Mouse (Mus musculus): Measurements from ENCODE around the gene Edc4. TPM values are rescaled to one million over a fixed set of nuclear protein-coding genes. Genes with fewer than 3 reads are reported as not detected.

Gene Edc4
- polyA plus RNA-seq, 1 experiment from 2014 or later = 49.7 TPM

- Histone ChIP-seq H3K4me2 (replicated peaks; ENCODE audit: low read depth, low read length) (no peak overlapping the region), H3K9me3 (ENCODE audit: control insufficient read depth, low read length) (no peaks in the 10 kb centered on the region), H3K27ac (ENCODE audit: low read depth, low read length) (no peak overlapping the region), H3K36me3 (ENCODE audit: control insufficient read depth, insufficient read depth, low read length) (no peaks in the 10 kb centered on the region; the same call in 1 of the 2 replicates), H3K9ac (ENCODE audit: low read depth, low read length) (no peak overlapping the region), H3K27me3 (ENCODE audit: control insufficient read depth, insufficient read depth, low read length) (no peaks in the 10 kb centered on the region), H3K4me1 (ENCODE audit: control insufficient read depth, insufficient read depth, low read length) (0 out of 2 replicates have a peak, but pooled peaks cover 3% of the 10 kb centered on the region), H3K4me3 (ENCODE audit: low read length) (no peak overlapping the region)
- WGBS = 87% methylated on average over 9 of the region's 9 CpGs
- no peak for ATAC-seq (ENCODE audit: low FRiP score, low TSS enrichment)
Observed at GRCm38 (mm10) chr8:105897801-105898480, 17.3 kb downstream of the Edc4 start.

- ATAC-seq (ENCODE audit: low FRiP score, low TSS enrichment) = peak; percentile 93
- under 1% methylated on average over 61 of the region's 68 CpGs for WGBS
- peak within 1 kb of the TSS; percentile 95 for H3K4me3 ChIP-seq (ENCODE audit: low read length)
- peak within 1 kb of the TSS; percentile 75 for H3K4me2 ChIP-seq (replicated peaks; ENCODE audit: low read depth, low read length)
- H3K27me3 ChIP-seq (ENCODE audit: control insufficient read depth, insufficient read depth, low read length) = no peaks in the 10 kb centered on the region
- H3K4me1 ChIP-seq (ENCODE audit: control insufficient read depth, insufficient read depth, low read length) = 0 out of 2 replicates have a peak, but pooled peaks cover 3% of the 10 kb centered on the region
- peak within 1 kb of the TSS; percentile 88 for H3K27ac ChIP-seq (ENCODE audit: low read depth, low read length)
- peak within 1 kb of the TSS; percentile 98 for H3K9ac ChIP-seq (ENCODE audit: low read depth, low read length)
- no peaks in the 10 kb centered on the region for H3K36me3 ChIP-seq (ENCODE audit: control insufficient read depth, insufficient read depth, low read length)
- no peaks in the 10 kb centered on the region for H3K9me3 ChIP-seq (ENCODE audit: control insufficient read depth, low read length)
Observed at GRCm38 (mm10) chr8:105900180-105900940, 19.7 kb downstream of the Edc4 start, which contains the start of gene Pskh1. Pskh1 (plus strand) TSS chr8:105900441.

GRCm38 (mm10) chr8:105900941-105901616, 20.4 kb downstream of the Edc4 start:
- no peak for ATAC-seq (ENCODE audit: low FRiP score, low TSS enrichment)
- Histone ChIP-seq H3K27ac (ENCODE audit: low read depth, low read length) (peak overlapping the region; percentile 88; the same call in 1 of the 2 replicates), H3K9me3 (ENCODE audit: control insufficient read depth, low read length) (no peaks in the 10 kb centered on the region), H3K36me3 (ENCODE audit: control insufficient read depth, insufficient read depth, low read length) (no peaks in the 10 kb centered on the region), H3K4me2 (replicated peaks; ENCODE audit: low read depth, low read length) (peak overlapping the region; percentile 75), H3K4me3 (ENCODE audit: low read length) (peak overlapping the region; percentile 95), H3K9ac (ENCODE audit: low read depth, low read length) (peak overlapping the region; percentile 98), H3K4me1 (ENCODE audit: control insufficient read depth, insufficient read depth, low read length) (0 out of 2 replicates have a peak, but pooled peaks cover 3% of the 10 kb centered on the region), H3K27me3 (ENCODE audit: control insufficient read depth, insufficient read depth, low read length) (no peaks in the 10 kb centered on the region)
- 33% methylated on average over 16 of the region's 16 CpGs for WGBS

GRCm38 (mm10) chr8:105919390-105919789, 38.7 kb downstream of the Edc4 start:
- H3K4me1 ChIP-seq (ENCODE audit: control insufficient read depth, insufficient read depth, low read length) = no peaks in the 10 kb centered on the region
- H3K4me3 ChIP-seq (ENCODE audit: low read length) = no peak overlapping the region
- H3K36me3 ChIP-seq (ENCODE audit: control insufficient read depth, insufficient read depth, low read length) = peaks cover 21% of the 10 kb centered on the region; the same call in 1 of the 2 replicates
- WGBS = 86% methylated on average over 3 of the region's 3 CpGs
- no peaks in the 10 kb centered on the region for H3K27me3 ChIP-seq (ENCODE audit: control insufficient read depth, insufficient read depth, low read length)
- no peak for ATAC-seq (ENCODE audit: low FRiP score, low TSS enrichment)
- H3K9me3 ChIP-seq (ENCODE audit: control insufficient read depth, low read length) = no peaks in the 10 kb centered on the region
- no peak overlapping the region for H3K9ac ChIP-seq (ENCODE audit: low read depth, low read length)
- no peak overlapping the region for H3K27ac ChIP-seq (ENCODE audit: low read depth, low read length)
- no peak overlapping the region for H3K4me2 ChIP-seq (replicated peaks; ENCODE audit: low read depth, low read length)

GRCm38 (mm10) chr8:105925123-105925522, 44.4 kb downstream of the Edc4 start:
- H3K27ac ChIP-seq (ENCODE audit: low read depth, low read length) = no peak overlapping the region
- H3K27me3 ChIP-seq (ENCODE audit: control insufficient read depth, insufficient read depth, low read length) = no peaks in the 10 kb centered on the region
- no peak overlapping the region for H3K9ac ChIP-seq (ENCODE audit: low read depth, low read length)
- H3K4me1 ChIP-seq (ENCODE audit: control insufficient read depth, insufficient read depth, low read length) = no peaks in the 10 kb centered on the region
- no peaks in the 10 kb centered on the region for H3K9me3 ChIP-seq (ENCODE audit: control insufficient read depth, low read length)
- H3K4me2 ChIP-seq (replicated peaks; ENCODE audit: low read depth, low read length) = no peak overlapping the region
- 77% methylated on average over 3 of the region's 3 CpGs for WGBS
- peaks cover 17% of the 10 kb centered on the region for H3K36me3 ChIP-seq (ENCODE audit: control insufficient read depth, insufficient read depth, low read length)
- ATAC-seq (ENCODE audit: low FRiP score, low TSS enrichment) = no peak
- no peak overlapping the region for H3K4me3 ChIP-seq (ENCODE audit: low read length)

- Histone ChIP-seq H3K36me3 (ENCODE audit: control insufficient read depth, insufficient read depth, low read length) (peaks cover 33% of the 10 kb centered on the region), H3K9ac (ENCODE audit: low read depth, low read length) (no peak overlapping the region), H3K27ac (ENCODE audit: low read depth, low read length) (no peak overlapping the region), H3K27me3 (ENCODE audit: control insufficient read depth, insufficient read depth, low read length) (no peaks in the 10 kb centered on the region), H3K4me2 (replicated peaks; ENCODE audit: low read depth, low read length) (no peak overlapping the region), H3K4me3 (ENCODE audit: low read length) (no peak overlapping the region), H3K9me3 (ENCODE audit: control insufficient read depth, low read length) (no peaks in the 10 kb centered on the region), H3K4me1 (ENCODE audit: control insufficient read depth, insufficient read depth, low read length) (no peaks in the 10 kb centered on the region)
- ATAC-seq (ENCODE audit: low FRiP score, low TSS enrichment) = peak; percentile 63
- WGBS = 15% methylated on average over 8 of the region's 8 CpGs
Observed at GRCm38 (mm10) chr8:105930602-105931001, 49.9 kb downstream of the Edc4 start.

GRCm38 (mm10) chr8:105931271-105931670, 50.6 kb downstream of the Edc4 start:
- Histone ChIP-seq H3K36me3 (ENCODE audit: control insufficient read depth, insufficient read depth, low read length) (peaks cover 33% of the 10 kb centered on the region), H3K4me2 (replicated peaks; ENCODE audit: low read depth, low read length) (no peak overlapping the region), H3K4me3 (ENCODE audit: low read length) (no peak overlapping the region), H3K4me1 (ENCODE audit: control insufficient read depth, insufficient read depth, low read length) (peaks cover 2% of the 10 kb centered on the region; the same call in 1 of the 2 replicates), H3K9me3 (ENCODE audit: control insufficient read depth, low read length) (no peaks in the 10 kb centered on the region), H3K27me3 (ENCODE audit: control insufficient read depth, insufficient read depth, low read length) (no peaks in the 10 kb centered on the region), H3K27ac (ENCODE audit: low read depth, low read length) (no peak overlapping the region), H3K9ac (ENCODE audit: low read depth, low read length) (no peak overlapping the region)
- 97% methylated on average over 3 of the region's 3 CpGs for WGBS
- no peak for ATAC-seq (ENCODE audit: low FRiP score, low TSS enrichment)

- H3K4me2 ChIP-seq (replicated peaks; ENCODE audit: low read depth, low read length) = no peak overlapping the region
- no peaks in the 10 kb centered on the region for H3K9me3 ChIP-seq (ENCODE audit: control insufficient read depth, low read length)
- no peak overlapping the region for H3K27ac ChIP-seq (ENCODE audit: low read depth, low read length)
- no peak overlapping the region for H3K4me3 ChIP-seq (ENCODE audit: low read length)
- H3K36me3 ChIP-seq (ENCODE audit: control insufficient read depth, insufficient read depth, low read length) = peaks cover 33% of the 10 kb centered on the region
- ATAC-seq (ENCODE audit: low FRiP score, low TSS enrichment) = no peak
- peaks cover 4% of the 10 kb centered on the region; the same call in 1 of the 2 replicates for H3K4me1 ChIP-seq (ENCODE audit: control insufficient read depth, insufficient read depth, low read length)
- no peaks in the 10 kb centered on the region for H3K27me3 ChIP-seq (ENCODE audit: control insufficient read depth, insufficient read depth, low read length)
- no peak overlapping the region for H3K9ac ChIP-seq (ENCODE audit: low read depth, low read length)
- WGBS = 90% methylated on average over 11 of the region's 11 CpGs
Observed at GRCm38 (mm10) chr8:105932525-105932924, 51.8 kb downstream of the Edc4 start.

Measured in kidney, embryonic 14.5 days (tissue).